Mouse (Mus musculus) C2C12 (cell line): ENCODE results near the gene Lgr6. TPM values are rescaled to one million over a fixed set of nuclear protein-coding genes. Genes with fewer than 3 reads are reported as not detected.

Experiments
- H3K27me3 ChIP-seq: one replicate; pipeline ENCODE4 v1.6.1; 2011; ENCODE audit not compliant: control insufficient read depth, insufficient read depth, insufficient read length
- H3K36me3 ChIP-seq: one replicate; pipeline ENCODE4 v1.6.1; 2011; ENCODE audit not compliant: control insufficient read depth, insufficient read depth
- H3K4me3 ChIP-seq: one replicate; pipeline ENCODE4 v1.5.1; 2011; ENCODE audit warnings: mild to moderate bottlenecking, control low read depth; ENCODE audit not compliant: poor library complexity, insufficient read depth, severe bottlenecking
- H3K79me2 ChIP-seq: one replicate; pipeline ENCODE4 v1.6.1; 2011; ENCODE audit not compliant: control insufficient read depth, insufficient read depth
- H3K79me3 ChIP-seq: one replicate; pipeline ENCODE4 v1.6.1; 2011; ENCODE audit warnings: low read depth, control low read depth
- H3ac ChIP-seq: one replicate; pipeline ENCODE3; 2011; ENCODE audit warnings: low read depth; ENCODE audit not compliant: control insufficient read depth, insufficient read length
- CEBPB ChIP-seq: IDR thresholded peaks from one replicate; pipeline ENCODE4 v1.6.1; 2011; ENCODE audit warnings: low read depth, mild to moderate bottlenecking, control low read depth, moderate library complexity
- CTCF ChIP-seq: IDR thresholded peaks from one replicate; pipeline ENCODE4 v1.5.1; 2011; ENCODE audit not compliant: control insufficient read depth, insufficient read depth, insufficient read length
- FOSL1 ChIP-seq: IDR thresholded peaks from one replicate; pipeline ENCODE4 v1.8.0; 2011; ENCODE audit warnings: mild to moderate bottlenecking, low read length; ENCODE audit not compliant: poor library complexity, insufficient read depth, severe bottlenecking
- MAX ChIP-seq: IDR thresholded peaks from one replicate; pipeline ENCODE4 v1.6.1; 2011; ENCODE audit warnings: mild to moderate bottlenecking, control low read depth
- MYOD1 ChIP-seq: IDR thresholded peaks from one replicate; pipeline ENCODE4 v1.6.1; 2011; ENCODE audit warnings: low read depth; ENCODE audit not compliant: control insufficient read depth, insufficient read length
- MYOG ChIP-seq: IDR thresholded peaks from one replicate; pipeline ENCODE4 v1.6.1; 2011; ENCODE audit not compliant: control insufficient read depth, insufficient read length; ENCODE audit errors: extremely low read depth
- USF1 ChIP-seq: IDR thresholded peaks from one replicate; pipeline ENCODE4 v1.6.1; 2011; ENCODE audit warnings: low read depth, mild to moderate bottlenecking, control low read depth, moderate library complexity
- polyA plus RNA-seq: library from polyadenylated mRNA; unstranded; fragments of >200 nt; fragmentation: generic; extraction: Trizol; gene quantifications from one replicate; pipeline ENCODE4 v1.2.1, GENCODE M21; 2012; ENCODE audit warnings: missing spikeins

The Lgr6 gene
- polyA plus RNA-seq, 1 experiment: 32.9 TPM

DNA sequence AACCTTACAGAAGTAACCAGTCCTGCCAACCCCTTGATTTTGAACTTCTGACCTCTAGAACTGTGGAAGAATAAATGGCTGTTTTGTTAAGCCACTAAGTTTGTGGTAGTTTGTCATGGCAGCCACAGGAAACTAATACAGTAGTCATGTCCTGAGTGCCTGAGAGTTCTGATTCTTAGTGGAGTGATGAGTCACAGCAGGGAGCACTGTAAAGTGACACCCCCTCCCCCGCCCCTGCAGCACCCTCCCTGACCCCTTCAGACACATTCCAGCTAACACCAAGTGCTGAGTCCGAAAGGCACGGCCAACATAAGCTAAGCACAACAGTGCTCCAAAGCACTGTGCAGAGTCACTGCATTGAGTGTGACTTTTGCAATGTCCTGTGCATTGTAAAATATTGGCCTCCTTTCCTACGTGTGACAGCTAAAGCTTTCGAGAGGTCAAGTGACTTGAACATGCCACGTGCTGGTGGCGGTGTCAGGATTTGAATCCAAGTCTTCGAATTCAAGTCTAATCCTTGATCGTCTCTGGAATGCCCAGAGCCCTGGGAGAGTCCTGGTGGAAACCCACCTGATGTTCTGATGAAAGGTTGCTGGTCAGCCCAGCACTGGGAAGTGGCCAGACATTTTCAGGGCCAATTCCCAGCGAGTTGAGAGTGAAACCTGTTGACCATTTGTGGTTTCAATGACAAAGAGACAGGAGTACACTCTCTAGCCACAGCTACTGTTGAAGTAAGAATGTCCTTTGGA, 88.0 kb downstream of the Lgr6 start:
- Histone ChIP-seq H3ac (no peak overlapping the region), H3K79me3 (no peaks in the 10 kb centered on the region), H3K27me3 (no peaks in the 10 kb centered on the region), H3K4me3 (no peak overlapping the region), H3K79me2 (no peaks in the 10 kb centered on the region), H3K36me3 (peaks cover 6% of the 10 kb centered on the region)
- TF ChIP-seq MYOD1 (peak; percentile 18), MAX (peak; percentile 55), CTCF (no peak), USF1 (no peak), FOSL1 (peak; percentile 88), CEBPB (no peak), MYOG (no peak)

DNA sequence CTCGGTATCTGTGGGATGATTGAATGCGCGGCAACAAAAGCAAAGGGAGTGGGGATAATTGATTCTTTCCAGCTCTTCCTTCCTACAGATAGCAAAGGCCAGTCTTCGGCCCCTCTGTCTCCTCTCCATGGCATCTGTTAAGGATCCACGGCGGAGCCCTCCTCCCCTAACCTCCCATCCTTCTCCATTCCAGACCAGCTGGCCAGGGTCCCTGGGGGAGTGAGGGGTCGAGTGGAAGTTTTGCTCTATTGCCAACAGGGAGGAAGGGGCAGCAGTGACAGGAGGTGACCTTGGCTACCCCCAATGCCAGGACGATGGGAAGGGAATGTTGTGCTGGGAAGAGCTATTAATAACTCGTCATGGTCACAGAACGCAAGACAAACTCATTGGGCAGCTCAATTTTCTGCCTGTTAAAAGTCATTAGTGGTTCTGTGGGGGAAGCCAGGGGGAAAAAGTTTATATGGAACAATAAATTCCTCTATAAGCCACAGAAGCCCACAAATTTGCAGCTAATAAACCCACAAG, 90.1 kb downstream of the Lgr6 start:
- no peaks in the 10 kb centered on the region for H3K27me3 ChIP-seq

DNA sequence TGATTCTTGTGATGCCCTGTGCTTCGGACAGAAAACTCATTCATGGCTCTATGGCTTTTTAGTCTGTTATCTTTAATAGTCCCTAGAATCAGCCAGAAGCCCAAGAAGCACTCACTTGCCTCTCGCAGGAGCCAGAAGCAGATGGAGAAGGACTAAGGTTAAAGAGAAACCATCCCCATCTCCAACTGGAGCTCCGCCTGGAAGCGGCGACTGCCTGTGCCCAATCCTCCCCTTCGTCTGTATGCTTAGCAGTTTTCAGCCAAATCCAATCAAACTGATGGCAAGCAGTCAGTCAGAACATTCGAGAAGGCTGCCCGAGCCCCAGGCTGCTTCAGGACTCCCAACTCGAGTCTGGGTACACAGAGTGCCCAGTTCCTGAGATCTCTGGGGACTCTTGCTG, 92.6 kb downstream of the Lgr6 start:
- no peak overlapping the region for H3ac ChIP-seq
- no peaks in the 10 kb centered on the region for H3K79me3 ChIP-seq
- H3K79me2 ChIP-seq: no peaks in the 10 kb centered on the region
- H3K27me3 ChIP-seq: no peaks in the 10 kb centered on the region
- H3K4me3 ChIP-seq: no peak overlapping the region
- no peaks in the 10 kb centered on the region for H3K36me3 ChIP-seq
- TF ChIP-seq CTCF: no peak
- TF ChIP-seq FOSL1: no peak
- TF ChIP-seq MYOD1: no peak
- TF ChIP-seq MYOG: no peak
- no peak for TF ChIP-seq CEBPB
- TF ChIP-seq MAX: no peak
- TF ChIP-seq USF1: no peak

More for the DNA sequence above, 90.1 kb downstream of the Lgr6 start:
- H3ac ChIP-seq: no peak overlapping the region
- TF ChIP-seq MYOG: no peak
- TF ChIP-seq MAX: no peak
- TF ChIP-seq USF1: no peak
- no peak for TF ChIP-seq CEBPB
- TF ChIP-seq MYOD1: no peak
- TF ChIP-seq CTCF: no peak
- no peak for TF ChIP-seq FOSL1
- peaks cover 6% of the 10 kb centered on the region for H3K36me3 ChIP-seq
- H3K79me2 ChIP-seq: no peaks in the 10 kb centered on the region
- no peak overlapping the region for H3K4me3 ChIP-seq
- no peaks in the 10 kb centered on the region for H3K79me3 ChIP-seq

DNA sequence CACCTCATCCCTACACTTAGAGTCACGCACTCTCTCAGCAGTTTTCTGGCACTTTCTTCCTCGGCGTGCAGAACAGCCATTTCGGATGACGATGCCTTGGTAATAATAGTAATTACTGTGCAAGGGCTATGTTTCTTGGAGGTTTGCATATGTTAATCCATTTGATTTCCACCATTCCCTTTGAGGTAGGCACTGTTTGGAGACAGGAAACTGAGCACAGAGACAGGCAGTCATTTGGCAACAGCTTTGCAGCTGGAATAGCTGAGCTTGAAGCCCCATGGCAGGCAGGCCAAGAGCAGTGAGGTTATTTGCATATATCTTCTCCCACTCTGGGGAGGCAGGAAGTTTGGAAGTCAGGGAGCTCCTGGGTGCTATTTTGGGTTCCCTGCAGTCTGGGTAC, 93.2 kb downstream of the Lgr6 start:
- no peaks in the 10 kb centered on the region for H3K36me3 ChIP-seq
- no peak overlapping the region for H3K4me3 ChIP-seq
- H3K79me3 ChIP-seq: no peaks in the 10 kb centered on the region
- H3ac ChIP-seq: no peak overlapping the region
- no peak for TF ChIP-seq CEBPB
- TF ChIP-seq MYOG: no peak
- no peak for TF ChIP-seq MAX
- no peak for TF ChIP-seq USF1
- no peak for TF ChIP-seq FOSL1
- no peak for TF ChIP-seq CTCF
- H3K27me3 ChIP-seq: no peaks in the 10 kb centered on the region
- no peaks in the 10 kb centered on the region for H3K79me2 ChIP-seq

DNA sequence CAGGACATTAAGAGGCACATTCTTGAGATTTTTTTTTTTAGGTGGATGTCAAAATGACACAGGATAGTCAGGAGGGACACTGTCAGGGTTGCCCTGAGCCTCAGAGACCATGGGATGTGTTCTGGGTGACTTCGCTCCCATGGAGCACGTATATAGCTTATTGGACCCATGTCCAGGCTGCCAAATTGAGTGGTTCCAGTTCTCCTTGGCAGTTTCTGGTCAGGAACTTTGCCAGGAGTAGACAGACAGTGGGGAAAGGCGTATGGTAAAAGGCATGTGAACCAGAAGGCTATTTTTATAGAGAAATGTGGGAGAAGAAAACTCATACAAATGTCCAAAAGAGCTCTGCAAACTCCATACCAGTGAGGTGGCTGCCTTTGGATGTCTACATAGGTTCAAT, 95.2 kb downstream of the Lgr6 start:
- H3ac ChIP-seq: no peak overlapping the region
- H3K4me3 ChIP-seq: no peak overlapping the region
- no peaks in the 10 kb centered on the region for H3K79me3 ChIP-seq
- H3K36me3 ChIP-seq: no peaks in the 10 kb centered on the region
- H3K79me2 ChIP-seq: no peaks in the 10 kb centered on the region
- TF ChIP-seq MYOD1: no peak
- no peak for TF ChIP-seq CEBPB
- no peak for TF ChIP-seq CTCF
- no peak for TF ChIP-seq USF1
- no peak for TF ChIP-seq MYOG
- no peak for TF ChIP-seq MAX
- no peak for TF ChIP-seq FOSL1
- H3K27me3 ChIP-seq: no peaks in the 10 kb centered on the region

DNA sequence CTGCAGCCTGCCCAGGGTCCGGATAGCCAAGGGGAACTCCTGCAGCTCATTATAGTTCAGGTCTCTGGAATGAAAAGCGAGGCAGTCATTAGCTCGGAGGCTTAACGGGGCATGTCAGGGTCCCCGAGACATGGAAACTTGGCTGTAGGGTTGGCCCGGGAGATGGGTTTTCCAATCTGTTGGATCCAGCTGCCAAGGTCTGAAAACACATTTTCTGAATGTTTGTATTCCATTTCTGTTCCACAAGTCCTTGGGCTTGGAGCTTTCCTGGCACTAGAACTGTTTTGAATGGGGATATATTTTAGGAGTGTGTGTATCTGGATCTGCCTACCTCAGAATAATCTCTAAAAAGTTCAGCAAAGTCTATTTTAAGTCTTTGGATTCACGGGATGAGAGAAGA, 99.4 kb downstream of the Lgr6 start:
- Histone ChIP-seq H3K36me3 (no peaks in the 10 kb centered on the region), H3ac (no peak overlapping the region), H3K79me2 (no peaks in the 10 kb centered on the region), H3K79me3 (no peaks in the 10 kb centered on the region), H3K27me3 (no peaks in the 10 kb centered on the region), H3K4me3 (no peak overlapping the region)
- TF ChIP-seq USF1 (no peak), MYOG (no peak), CTCF (no peak), FOSL1 (no peak), CEBPB (no peak), MYOD1 (no peak), MAX (no peak)
